8 mouse cellular contexts compared by ENCODE assay signal in genomic region chr13:21279559-21279958, GRCm38 (mm10). TPM values are rescaled to one million over a fixed set of nuclear protein-coding genes. Genes with fewer than 3 reads are reported as not detected.
DNase-seq lines count a peak whose midpoint lies in the region; ATAC-seq and TF ChIP-seq lines count a peak whose summit lies in the region.

No protein-coding gene starts in this region.

- H3K4me3 ChIP-seq in bone marrow, adult 2 months (replicated peaks; ENCODE audit: control insufficient read depth, low read depth, low read length) = peak overlapping the region; percentile 27
- H3K4me3 ChIP-seq in embryonic facial prominence, embryonic 14.5 days (ENCODE audit: low read depth, low read length) = peak overlapping the region; percentile 55
- peak overlapping the region; percentile 52 for H3K4me3 ChIP-seq in limb, embryonic 13.5 days
- H3K4me3 ChIP-seq in midbrain, embryonic 16.5 days (ENCODE audit: low read depth, low read length) = peak overlapping the region; percentile 54
- peak overlapping the region; percentile 34 for H3K4me3 ChIP-seq in spleen, adult 2 months (ENCODE audit: extremely low read depth, insufficient read depth, insufficient read length)

- H3K4me1 ChIP-seq in bone marrow, adult 2 months (ENCODE audit: control insufficient read depth, insufficient read depth, low read length) = no peaks in the 10 kb centered on the region; the same call in 1 of the 2 replicates
- H3K4me1 ChIP-seq in embryonic facial prominence, embryonic 14.5 days (ENCODE audit: control insufficient read depth, insufficient read depth, low read length) = peaks cover 6% of the 10 kb centered on the region
- peaks cover 12% of the 10 kb centered on the region for H3K4me1 ChIP-seq in limb, embryonic 13.5 days
- peaks cover 5% of the 10 kb centered on the region; the same call in 1 of the 2 replicates for H3K4me1 ChIP-seq in midbrain, embryonic 16.5 days (ENCODE audit: control insufficient read depth, insufficient read depth, low read length)
- peaks cover 6% of the 10 kb centered on the region; the same call in 1 of the 2 replicates for H3K4me1 ChIP-seq in spleen, adult 2 months (ENCODE audit: control insufficient read depth, insufficient read depth, insufficient read length)

- DNase-seq in A20 (ENCODE audit: low read depth, low spot score) = peak; percentile 90
- DNase-seq in embryonic facial prominence, embryonic 14.5 days (ENCODE audit: low spot score) = peak; percentile 91
- peak; percentile 54 to 90 for DNase-seq in heart, adult 9 months (ENCODE audit: low spot score in 2 of 2)
- DNase-seq in kidney, adult 9 months = peak; percentile 84
- DNase-seq in spleen, adult 2 months (ENCODE audit: low read depth in 1 of 2, low spot score in 2 of 2) = peak; percentile 22 to 50

- WGBS in bone marrow, adult 2 months = 2% methylated on average over 13 of the region's 13 CpGs
- under 1% methylated on average over 13 of the region's 13 CpGs for WGBS in embryonic facial prominence, embryonic 14.5 days
- under 1% methylated on average over 13 of the region's 13 CpGs for WGBS in limb, embryonic 13.5 days
- under 1% methylated on average over 13 of the region's 13 CpGs for WGBS in midbrain, embryonic 16.5 days
- WGBS in spleen, adult 2 months = 1% methylated on average over 13 of the region's 13 CpGs

- peak overlapping the region; percentile 67 for H3K4me2 ChIP-seq in embryonic facial prominence, embryonic 14.5 days (ENCODE audit: low read depth, low read length)
- peak overlapping the region; percentile 64 for H3K4me2 ChIP-seq in limb, embryonic 13.5 days (replicated peaks)
- peak overlapping the region; percentile 66 for H3K4me2 ChIP-seq in midbrain, embryonic 16.5 days (ENCODE audit: low read length)

- no peak for TF ChIP-seq POLR2A in bone marrow, adult 2 months (IDR thresholded peaks at IDR 0.05; ENCODE audit: borderline replicate concordance, control insufficient read depth, low read depth, low read length)
- no peak for TF ChIP-seq POLR2A in spleen, adult 2 months (IDR thresholded peaks at IDR 0.05; ENCODE audit: low read depth, low read length)

- H3K9me3 ChIP-seq in embryonic facial prominence, embryonic 14.5 days (ENCODE audit: control insufficient read depth, low read length) = no peaks in the 10 kb centered on the region
- no peaks in the 10 kb centered on the region for H3K9me3 ChIP-seq in limb, embryonic 13.5 days
- H3K9me3 ChIP-seq in midbrain, embryonic 16.5 days (replicated peaks; ENCODE audit: control insufficient read depth, low read length, poor library complexity, severe bottlenecking) = no peaks in the 10 kb centered on the region

- no peak overlapping the region for H3K27ac ChIP-seq in bone marrow, adult 2 months (ENCODE audit: control insufficient read depth, insufficient read depth, low read depth, low read length, poor library complexity)
- no peak overlapping the region for H3K27ac ChIP-seq in embryonic facial prominence, embryonic 14.5 days (replicated peaks; ENCODE audit: low read depth, low read length)
- H3K27ac ChIP-seq in limb, embryonic 13.5 days = no peak overlapping the region
- H3K27ac ChIP-seq in midbrain, embryonic 16.5 days (ENCODE audit: low read length) = no peak overlapping the region
- no peak overlapping the region for H3K27ac ChIP-seq in spleen, adult 2 months (ENCODE audit: insufficient read depth, low read length)

- no peaks in the 10 kb centered on the region; the same call in 1 of the 2 replicates for H3K27me3 ChIP-seq in embryonic facial prominence, embryonic 14.5 days (replicated peaks; ENCODE audit: control insufficient read depth, insufficient read depth, low read length)
- peaks cover 9% of the 10 kb centered on the region; the same call in 1 of the 2 replicates for H3K27me3 ChIP-seq in limb, embryonic 13.5 days
- no peaks in the 10 kb centered on the region; the same call in 1 of the 2 replicates for H3K27me3 ChIP-seq in midbrain, embryonic 16.5 days (ENCODE audit: control insufficient read depth, insufficient read depth, low read depth, low read length)
- H3K27me3 ChIP-seq in spleen, adult 2 months (ENCODE audit: control insufficient read depth, insufficient read depth, low read length) = peaks cover 10% of the 10 kb centered on the region

- TF ChIP-seq CTCF in bone marrow, adult 2 months (IDR thresholded peaks at IDR 0.05; ENCODE audit: control insufficient read depth, insufficient read depth, low read length) = no peak
- no peak for TF ChIP-seq CTCF in spleen, adult 2 months (IDR thresholded peaks at IDR 0.05; ENCODE audit: extremely low read depth, insufficient read depth, insufficient read length, insufficient replicate concordance)

- H3K9ac ChIP-seq in embryonic facial prominence, embryonic 14.5 days (ENCODE audit: low read depth, low read length) = peak overlapping the region; percentile 56
- H3K9ac ChIP-seq in limb, embryonic 13.5 days = peak overlapping the region; percentile 55
- H3K9ac ChIP-seq in midbrain, embryonic 16.5 days (ENCODE audit: low read depth, low read length) = peak overlapping the region; percentile 51; the same call in 1 of the 2 replicates

- no peaks in the 10 kb centered on the region for H3K36me3 ChIP-seq in embryonic facial prominence, embryonic 14.5 days (ENCODE audit: control insufficient read depth, insufficient read depth, low read length)
- H3K36me3 ChIP-seq in limb, embryonic 13.5 days = no peaks in the 10 kb centered on the region
- H3K36me3 ChIP-seq in midbrain, embryonic 16.5 days (ENCODE audit: control insufficient read depth, insufficient read depth, low read length) = no peaks in the 10 kb centered on the region
- H3K36me3 ChIP-seq in spleen, adult 2 months (ENCODE audit: control insufficient read depth, insufficient read depth, low read length) = no peaks in the 10 kb centered on the region

- ATAC-seq in embryonic facial prominence, embryonic 14.5 days (ENCODE audit: low read depth) = peak; percentile 73
- peak; percentile 67 for ATAC-seq in limb, embryonic 13.5 days (ENCODE audit: low FRiP score, low read depth)
- peak; percentile 65 for ATAC-seq in midbrain, embryonic 16.5 days

RNA-seq across cellular contexts. Expression of gene Gpx5, which starts 13.0 kb away (rescaled TPM):
- not detected in 2 replicates for polyA plus RNA-seq in bone marrow, adult 2 months (2011; ENCODE audit: insufficient read depth, insufficient read length, low replicate concordance, missing spikeins)
- not detected in 2 replicates for polyA plus RNA-seq in embryonic facial prominence, embryonic 14.5 days (2014; fragmentation: Nextera tagmentation; extraction: Ambion mirVana)
- polyA plus RNA-seq in limb, embryonic 13.5 days (2015; fragmentation: Nextera tagmentation; extraction: Ambion mirVana) = not detected in 2 replicates
- not detected in 2 replicates for polyA plus RNA-seq in midbrain, embryonic 16.5 days (2015; fragmentation: Nextera tagmentation; extraction: Ambion mirVana)
- not detected in 2 replicates for polyA plus RNA-seq in spleen, adult 2 months (2012; rRNA removed)

RNA-seq across cellular contexts. Expression of gene Gpx6, which starts 32.4 kb away (rescaled TPM):
- polyA plus RNA-seq in bone marrow, adult 2 months (2011; ENCODE audit: insufficient read depth, insufficient read length, low replicate concordance, missing spikeins) = not detected in 2 replicates
- not detected in 2 replicates for polyA plus RNA-seq in embryonic facial prominence, embryonic 14.5 days (2014; fragmentation: Nextera tagmentation; extraction: Ambion mirVana)
- polyA plus RNA-seq in limb, embryonic 13.5 days (2015; fragmentation: Nextera tagmentation; extraction: Ambion mirVana) = 0.28 and 0.52 TPM in 2 replicates
- 0.54 TPM in 1 of 2 replicates, not detected in the other for polyA plus RNA-seq in midbrain, embryonic 16.5 days (2015; fragmentation: Nextera tagmentation; extraction: Ambion mirVana)
- not detected in 2 replicates for polyA plus RNA-seq in spleen, adult 2 months (2012; rRNA removed)

Comparison
In these comparisons a context has a peak if more than half of its experiments do, and no peak if none do; other contexts are left out.
1. DNase-seq: peak in every context shown above with its lines; median percentile 91 in embryonic facial prominence, embryonic 14.5 days; 90 in A20; 84 in kidney, adult 9 months; 72 in heart, adult 9 months; 36 in spleen, adult 2 months.